Mouse (Mus musculus): ENCODE measurements at regions not wholly inside any gene's neighbourhood (a gene's known extent, or its start where the extent isn't known, plus 50 kb on each side); places are given as distances from the start of the nearest gene placed in this dataset.

DNA sequence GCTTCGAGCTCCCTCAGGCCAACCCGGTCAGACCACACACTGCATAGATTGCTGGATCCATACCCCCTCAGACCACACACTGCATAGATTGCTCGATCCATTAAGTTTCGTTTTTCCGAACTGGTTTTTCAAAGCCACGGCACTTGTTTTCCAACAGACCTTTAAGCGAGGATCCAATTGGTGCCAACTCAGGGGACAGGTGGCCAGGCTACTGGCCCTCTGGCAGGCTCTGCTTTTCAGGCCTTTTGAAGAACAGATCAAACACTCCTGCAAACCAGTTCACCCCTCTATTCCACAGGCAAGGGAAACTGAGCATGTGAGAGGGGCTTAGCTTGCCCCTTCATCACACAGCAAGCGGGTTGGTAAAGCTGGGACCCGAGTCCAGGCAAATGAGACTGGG is 72.2 kb upstream of the Nkd1 start:
- Histone ChIP-seq H3K4me1 (replicated peaks; ENCODE audit: control insufficient read depth, insufficient read depth, low read length) (peaks cover 10% of the 10 kb centered on the region), H3K27ac (ENCODE audit: low read depth, low read length) (no peak overlapping the region), H3K4me2 (replicated peaks; ENCODE audit: low read depth, low read length) (no peak overlapping the region), H3K27me3 (ENCODE audit: control insufficient read depth, insufficient read depth, low read length) (peaks cover 9% of the 10 kb centered on the region), H3K36me3 (ENCODE audit: control insufficient read depth, insufficient read depth, low read length) (no peaks in the 10 kb centered on the region), H3K9me3 (ENCODE audit: control insufficient read depth, low read length) (no peaks in the 10 kb centered on the region), H3K4me3 (ENCODE audit: low read depth, low read length) (no peak overlapping the region), H3K9ac (ENCODE audit: low read depth, low read length) (no peak overlapping the region)
- DNase-seq (ENCODE audit: low spot score), result no peak
- no peak for ATAC-seq (ENCODE audit: low FRiP score)
- WGBS, result 89% methylated on average over 9 of the region's 9 CpGs

DNA sequence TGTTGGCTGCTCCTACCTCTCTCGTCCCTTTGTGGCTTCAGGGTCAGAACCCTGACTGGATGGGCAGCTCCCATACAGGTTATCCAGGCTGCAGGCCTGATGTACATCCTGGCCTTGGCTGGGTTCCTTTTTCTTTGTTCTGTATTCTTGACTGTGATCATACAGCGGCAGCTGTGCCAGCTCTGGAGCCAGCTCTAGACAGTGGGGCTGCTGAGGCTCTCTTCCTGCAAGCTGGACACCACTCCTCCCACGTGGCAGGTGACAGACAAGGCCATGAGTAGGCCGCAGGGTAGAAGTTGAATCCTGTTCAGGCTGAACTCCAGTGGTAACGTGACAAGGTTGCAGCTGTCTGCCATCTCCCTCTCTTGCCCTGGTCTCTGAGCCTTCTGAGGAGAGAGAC is 71.6 kb upstream of the Nkd1 start:
- H3K27me3 ChIP-seq (ENCODE audit: control insufficient read depth, insufficient read depth, low read length), result peaks cover 9% of the 10 kb centered on the region
- no peaks in the 10 kb centered on the region for H3K36me3 ChIP-seq (ENCODE audit: control insufficient read depth, insufficient read depth, low read length)
- H3K27ac ChIP-seq (ENCODE audit: low read depth, low read length), result no peak overlapping the region
- no peaks in the 10 kb centered on the region for H3K9me3 ChIP-seq (ENCODE audit: control insufficient read depth, low read length)
- peaks cover 12% of the 10 kb centered on the region for H3K4me1 ChIP-seq (replicated peaks; ENCODE audit: control insufficient read depth, insufficient read depth, low read length)
- H3K9ac ChIP-seq (ENCODE audit: low read depth, low read length), result no peak overlapping the region
- no peak overlapping the region for H3K4me3 ChIP-seq (ENCODE audit: low read depth, low read length)
- DNase-seq (ENCODE audit: low spot score) (no peak), ATAC-seq (ENCODE audit: low FRiP score) (no peak)
- 80% methylated on average over 5 of the region's 5 CpGs for WGBS
- H3K4me2 ChIP-seq (replicated peaks; ENCODE audit: low read depth, low read length), result no peak overlapping the region

DNA sequence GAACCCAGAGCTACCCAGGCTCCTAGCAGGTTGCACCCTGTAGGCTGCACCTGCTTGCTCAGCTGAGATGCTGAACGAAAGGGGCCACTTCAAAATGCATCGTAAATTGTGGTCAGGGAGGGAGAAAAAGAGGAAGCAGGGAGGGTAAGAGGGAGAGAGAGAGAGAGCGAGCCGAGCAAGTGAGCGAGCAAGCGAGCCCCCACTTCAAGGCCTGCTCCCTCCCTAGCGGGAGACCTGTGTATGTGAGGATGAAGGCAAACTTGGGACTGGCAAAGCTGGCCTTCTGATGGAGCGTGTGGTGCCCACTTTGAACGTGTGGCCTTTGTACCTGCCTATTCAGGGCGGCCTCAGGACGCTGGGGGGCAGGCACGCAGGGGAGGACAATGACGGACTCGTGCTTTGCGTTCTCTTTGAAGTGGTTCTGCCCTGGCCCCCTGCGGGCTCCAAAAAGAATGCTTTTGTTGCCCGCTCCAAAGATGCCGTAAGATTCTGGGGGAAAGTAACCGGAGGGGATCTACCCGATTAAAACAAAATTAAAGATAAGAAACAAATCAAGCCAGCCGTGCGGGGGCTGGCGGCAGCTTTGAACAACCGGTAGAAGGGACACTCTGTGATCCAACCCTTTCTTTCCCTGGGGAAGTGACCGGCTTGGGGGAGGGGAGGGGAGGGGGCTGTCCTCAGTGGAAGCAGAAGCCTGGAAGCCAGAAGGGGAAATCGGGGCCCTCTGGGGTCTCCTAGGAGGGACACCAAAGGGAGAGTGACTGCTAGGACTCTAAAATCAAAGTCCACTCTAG is 70.1 kb upstream of the Nkd1 start:
- Histone ChIP-seq H3K9me3 (ENCODE audit: control insufficient read depth, low read length) (no peaks in the 10 kb centered on the region), H3K36me3 (ENCODE audit: control insufficient read depth, insufficient read depth, low read length) (no peaks in the 10 kb centered on the region), H3K27ac (ENCODE audit: low read depth, low read length) (no peak overlapping the region), H3K9ac (ENCODE audit: low read depth, low read length) (0 out of 2 replicates have a peak overlapping the region, but pooled peaks have one; percentile 15), H3K27me3 (ENCODE audit: control insufficient read depth, insufficient read depth, low read length) (peaks cover 9% of the 10 kb centered on the region), H3K4me3 (ENCODE audit: low read depth, low read length) (no peak overlapping the region), H3K4me2 (replicated peaks; ENCODE audit: low read depth, low read length) (peak overlapping the region; percentile 25), H3K4me1 (replicated peaks; ENCODE audit: control insufficient read depth, insufficient read depth, low read length) (peaks cover 14% of the 10 kb centered on the region)
- WGBS, result 3% methylated on average over 26 of the region's 26 CpGs
- ATAC-seq (ENCODE audit: low FRiP score) (no peak), DNase-seq (ENCODE audit: low spot score) (peak; percentile 43)

DNA sequence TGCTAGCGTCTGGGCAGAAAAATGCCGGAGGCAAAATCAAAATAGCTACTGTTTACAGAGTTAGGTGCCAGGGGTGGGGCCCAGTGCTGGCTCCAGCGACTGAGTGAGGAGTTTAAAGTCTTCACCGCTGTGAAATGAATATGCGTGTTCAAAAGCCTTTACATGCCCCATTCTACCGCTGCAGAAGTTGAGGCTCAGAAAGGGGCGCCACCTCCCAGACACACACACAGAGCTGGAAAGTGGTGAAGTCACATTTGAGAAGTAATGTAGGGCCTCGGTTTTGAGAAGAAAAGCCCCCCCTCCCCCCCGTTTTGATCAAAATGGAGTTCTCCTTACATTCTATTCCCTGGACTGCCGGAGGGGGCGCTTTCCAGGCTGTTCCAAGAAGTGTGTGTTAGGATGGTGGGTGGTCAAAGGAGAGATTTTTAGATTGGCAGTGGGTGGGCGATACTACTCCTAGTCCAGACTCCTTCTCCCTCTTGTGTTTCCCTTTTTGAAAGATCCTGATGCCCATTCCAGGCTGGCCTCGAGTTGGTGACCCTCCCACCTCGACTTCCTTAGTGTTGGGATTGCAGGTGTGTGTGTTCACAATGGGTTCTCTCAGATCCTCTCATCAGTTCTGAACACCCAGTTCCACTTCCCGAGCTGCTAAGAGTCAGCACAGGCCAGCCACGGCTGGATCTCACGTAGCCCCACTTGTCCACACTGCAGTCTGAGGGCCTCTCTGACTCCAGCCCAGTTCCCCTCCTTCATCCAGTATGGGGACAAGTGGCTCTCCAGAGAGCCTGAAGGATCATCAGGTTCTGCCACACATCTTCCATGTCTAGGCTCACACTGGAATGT is 69.3 kb upstream of the Nkd1 start:
- H3K9ac ChIP-seq (ENCODE audit: low read depth, low read length), result no peak overlapping the region
- H3K4me3 ChIP-seq (ENCODE audit: low read depth, low read length), result no peak overlapping the region

DNA sequence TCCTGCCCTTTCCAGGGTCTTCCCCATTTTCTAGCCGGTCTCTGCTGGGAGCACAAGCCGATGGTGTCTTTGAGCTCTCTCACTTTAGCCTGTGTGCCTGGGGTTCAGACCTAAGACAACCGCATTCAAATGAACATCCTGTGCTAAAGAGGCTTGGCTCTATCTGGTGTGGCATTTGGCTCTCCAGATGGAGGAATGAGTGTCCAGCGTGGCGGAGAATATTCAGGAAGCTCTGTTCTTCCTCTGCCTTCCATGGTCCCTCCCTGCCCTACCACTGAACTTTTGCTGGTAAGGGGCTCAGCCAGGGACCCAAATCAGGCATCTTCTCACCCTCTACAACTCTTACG is 68.7 kb upstream of the Nkd1 start:
- H3K36me3 ChIP-seq (ENCODE audit: control insufficient read depth, insufficient read depth, low read length), result no peaks in the 10 kb centered on the region
- H3K4me2 ChIP-seq (replicated peaks; ENCODE audit: low read depth, low read length), result no peak overlapping the region
- 73% methylated on average over 6 of the region's 6 CpGs for WGBS
- ATAC-seq (ENCODE audit: low FRiP score), result no peak
- peaks cover 14% of the 10 kb centered on the region for H3K4me1 ChIP-seq (replicated peaks; ENCODE audit: control insufficient read depth, insufficient read depth, low read length)
- no peak for DNase-seq (ENCODE audit: low spot score)
- peaks cover 9% of the 10 kb centered on the region for H3K27me3 ChIP-seq (ENCODE audit: control insufficient read depth, insufficient read depth, low read length)
- no peak overlapping the region for H3K27ac ChIP-seq (ENCODE audit: low read depth, low read length)
- H3K4me3 ChIP-seq (ENCODE audit: low read depth, low read length), result no peak overlapping the region
- H3K9ac ChIP-seq (ENCODE audit: low read depth, low read length), result no peak overlapping the region
- H3K9me3 ChIP-seq (ENCODE audit: control insufficient read depth, low read length), result no peaks in the 10 kb centered on the region

More for the DNA sequence above, 69.3 kb upstream of the Nkd1 start:
- no peaks in the 10 kb centered on the region for H3K36me3 ChIP-seq (ENCODE audit: control insufficient read depth, insufficient read depth, low read length)
- 20% methylated on average over 17 of the region's 17 CpGs for WGBS
- H3K4me1 ChIP-seq (replicated peaks; ENCODE audit: control insufficient read depth, insufficient read depth, low read length), result peaks cover 14% of the 10 kb centered on the region
- peak; percentile 60 for DNase-seq (ENCODE audit: low spot score)
- peaks cover 9% of the 10 kb centered on the region for H3K27me3 ChIP-seq (ENCODE audit: control insufficient read depth, insufficient read depth, low read length)
- no peaks in the 10 kb centered on the region for H3K9me3 ChIP-seq (ENCODE audit: control insufficient read depth, low read length)
- H3K4me2 ChIP-seq (replicated peaks; ENCODE audit: low read depth, low read length), result peak overlapping the region; percentile 25
- H3K27ac ChIP-seq (ENCODE audit: low read depth, low read length), result no peak overlapping the region
- no peak for ATAC-seq (ENCODE audit: low FRiP score)

DNA sequence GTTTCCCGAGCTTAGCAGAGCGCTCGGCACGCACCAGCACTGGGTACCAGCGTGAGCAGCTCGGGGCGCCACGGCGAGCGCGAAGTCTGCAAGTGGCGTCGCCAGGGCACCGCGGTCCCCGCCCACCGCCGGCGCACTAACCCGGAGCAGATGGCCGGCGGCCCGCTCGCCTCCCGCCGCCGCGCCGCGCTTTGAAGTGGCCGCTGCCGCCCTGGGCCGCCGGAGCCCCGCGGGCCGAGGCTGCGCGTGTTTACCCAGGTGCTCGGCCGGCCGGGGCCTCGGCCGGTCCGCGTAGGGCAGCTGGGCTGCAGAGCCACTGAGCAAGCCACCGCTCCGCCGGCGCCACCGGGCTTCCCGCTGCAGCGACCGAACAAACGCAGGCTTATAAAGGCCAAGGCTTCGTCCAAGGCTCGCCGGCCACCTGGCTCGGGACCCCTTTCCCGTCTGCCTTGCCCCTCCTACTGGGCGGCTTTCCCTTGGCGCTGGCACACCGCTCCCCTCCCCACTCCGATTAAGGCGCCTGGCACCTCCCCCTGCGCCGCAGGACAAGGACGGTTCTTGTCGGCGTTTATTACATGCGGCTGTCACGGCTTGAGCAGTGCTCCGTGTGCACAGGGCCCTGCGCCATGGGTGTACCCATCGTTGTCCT is 67.0 kb upstream of the Nkd1 start:
- Histone ChIP-seq H3K4me1 (replicated peaks; ENCODE audit: control insufficient read depth, insufficient read depth, low read length) (peaks cover 14% of the 10 kb centered on the region; the same call in 1 of the 2 replicates), H3K9ac (ENCODE audit: low read depth, low read length) (peak overlapping the region; percentile 57), H3K4me2 (replicated peaks; ENCODE audit: low read depth, low read length) (peak overlapping the region; percentile 89), H3K4me3 (ENCODE audit: low read depth, low read length) (peak overlapping the region; percentile 43), H3K36me3 (ENCODE audit: control insufficient read depth, insufficient read depth, low read length) (no peaks in the 10 kb centered on the region), H3K27me3 (ENCODE audit: control insufficient read depth, insufficient read depth, low read length) (peaks cover 9% of the 10 kb centered on the region), H3K27ac (ENCODE audit: low read depth, low read length) (peak overlapping the region; percentile 85), H3K9me3 (ENCODE audit: control insufficient read depth, low read length) (no peaks in the 10 kb centered on the region)
- under 1% methylated on average over 47 of the region's 75 CpGs for WGBS
- DNase-seq (ENCODE audit: low spot score), result peak; percentile 86
- ATAC-seq (ENCODE audit: low FRiP score), result peak; percentile 81

DNA sequence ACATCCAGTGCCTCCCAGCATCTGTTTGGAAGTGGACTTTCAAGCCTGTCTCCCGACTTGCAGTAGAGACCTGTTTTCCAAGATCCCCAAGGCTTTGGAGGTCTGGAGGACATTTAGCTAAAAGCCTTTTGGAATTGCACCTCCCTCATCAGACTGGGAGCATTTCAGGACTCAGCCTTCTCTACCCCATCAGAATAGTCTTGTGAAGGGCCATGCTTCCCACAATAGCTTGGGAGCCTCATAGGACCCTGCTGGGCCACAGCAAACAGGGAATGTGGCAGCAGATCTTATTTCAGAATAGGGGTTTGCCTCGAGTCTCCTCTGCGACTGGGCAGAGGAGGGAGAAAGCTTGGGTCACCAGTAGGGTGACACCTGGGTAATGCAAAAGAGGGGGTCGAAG is 66.2 kb upstream of the Nkd1 start:
- Histone ChIP-seq H3K4me3 (ENCODE audit: low read depth, low read length) (no peak overlapping the region; the same call in 1 of the 2 replicates), H3K9me3 (ENCODE audit: control insufficient read depth, low read length) (no peaks in the 10 kb centered on the region), H3K27ac (ENCODE audit: low read depth, low read length) (peak overlapping the region; percentile 85), H3K9ac (ENCODE audit: low read depth, low read length) (no peak overlapping the region; the same call in 1 of the 2 replicates), H3K27me3 (ENCODE audit: control insufficient read depth, insufficient read depth, low read length) (peaks cover 9% of the 10 kb centered on the region), H3K36me3 (ENCODE audit: control insufficient read depth, insufficient read depth, low read length) (no peaks in the 10 kb centered on the region), H3K4me2 (replicated peaks; ENCODE audit: low read depth, low read length) (peak overlapping the region; percentile 89), H3K4me1 (replicated peaks; ENCODE audit: control insufficient read depth, insufficient read depth, low read length) (peaks cover 14% of the 10 kb centered on the region; the same call in 1 of the 2 replicates)
- ATAC-seq (ENCODE audit: low FRiP score), result no peak
- peak; percentile 57 for DNase-seq (ENCODE audit: low spot score)
- 3% methylated on average over 4 of the region's 4 CpGs for whole genome bisulfite sequencing

DNA sequence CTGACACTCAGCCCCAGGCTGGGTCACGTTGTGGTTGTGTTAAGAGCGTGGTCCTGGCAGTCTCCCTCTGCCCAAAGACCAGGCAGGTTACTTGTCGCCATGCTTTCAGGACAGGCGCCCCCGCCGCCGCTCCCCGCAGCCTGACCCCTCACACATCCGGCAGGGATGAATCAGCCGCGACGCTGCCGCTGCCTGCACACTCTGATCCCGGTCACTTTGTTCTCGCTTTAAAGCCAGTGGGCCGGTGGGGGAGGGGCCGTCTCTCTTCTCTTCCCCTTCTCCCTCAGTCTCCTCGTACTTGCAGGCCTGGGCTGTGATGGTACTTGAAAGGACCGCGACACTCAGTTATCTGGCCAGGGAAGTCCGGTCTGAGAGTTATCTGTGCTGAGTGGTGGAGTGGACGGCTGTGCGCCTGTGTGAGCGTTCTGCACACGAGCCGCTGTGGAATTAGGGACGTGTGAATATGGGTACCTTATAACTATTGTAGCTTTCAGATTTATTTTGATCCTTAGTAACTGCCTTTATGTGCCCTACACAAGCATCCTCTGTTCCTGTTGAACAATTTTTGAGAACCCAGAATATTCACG is 65.6 kb upstream of the Nkd1 start:
- peak overlapping the region; percentile 14; the same call in 1 of the 2 replicates for H3K4me3 ChIP-seq (ENCODE audit: low read depth, low read length)
- H3K9ac ChIP-seq (ENCODE audit: low read depth, low read length), result no peak overlapping the region
- H3K9me3 ChIP-seq (ENCODE audit: control insufficient read depth, low read length), result no peaks in the 10 kb centered on the region
- peak overlapping the region; percentile 85 for H3K27ac ChIP-seq (ENCODE audit: low read depth, low read length)
- H3K36me3 ChIP-seq (ENCODE audit: control insufficient read depth, insufficient read depth, low read length), result no peaks in the 10 kb centered on the region
- DNase-seq (ENCODE audit: low spot score), result peak; percentile 78
- H3K27me3 ChIP-seq (ENCODE audit: control insufficient read depth, insufficient read depth, low read length), result peaks cover 9% of the 10 kb centered on the region
- H3K4me2 ChIP-seq (replicated peaks; ENCODE audit: low read depth, low read length), result peak overlapping the region; percentile 89
- ATAC-seq (ENCODE audit: low FRiP score), result peak; percentile 29; the same call in 1 of the 2 replicates
- WGBS, result 7% methylated on average over 27 of the region's 28 CpGs
- peaks cover 14% of the 10 kb centered on the region; the same call in 1 of the 2 replicates for H3K4me1 ChIP-seq (replicated peaks; ENCODE audit: control insufficient read depth, insufficient read depth, low read length)

All from hindbrain, embryonic 11.5 days (tissue).